Mouse (Mus musculus) bone marrow, adult 2 months (tissue): ENCODE measurements at regions not wholly inside any gene's neighbourhood (a gene's known extent, or its start where the extent isn't known, plus 50 kb on each side); places are given as distances from the start of the nearest gene placed in this dataset.

Experiments used
- CTCF ChIP-seq: fragments of 200-500 bp; IDR thresholded peaks from 2 replicates; pipeline ENCODE4 v1.5.1; 2011; ENCODE audit warnings: low read length, control low read depth; ENCODE audit not compliant: control insufficient read depth, insufficient read depth
- POLR2A ChIP-seq: fragments of 200-500 bp; IDR thresholded peaks from 2 replicates; pipeline ENCODE4 v1.6.1; 2011; ENCODE audit warnings: low read depth, mild to moderate bottlenecking, control low read depth, low read length, borderline replicate concordance; ENCODE audit not compliant: control insufficient read depth

DNA sequence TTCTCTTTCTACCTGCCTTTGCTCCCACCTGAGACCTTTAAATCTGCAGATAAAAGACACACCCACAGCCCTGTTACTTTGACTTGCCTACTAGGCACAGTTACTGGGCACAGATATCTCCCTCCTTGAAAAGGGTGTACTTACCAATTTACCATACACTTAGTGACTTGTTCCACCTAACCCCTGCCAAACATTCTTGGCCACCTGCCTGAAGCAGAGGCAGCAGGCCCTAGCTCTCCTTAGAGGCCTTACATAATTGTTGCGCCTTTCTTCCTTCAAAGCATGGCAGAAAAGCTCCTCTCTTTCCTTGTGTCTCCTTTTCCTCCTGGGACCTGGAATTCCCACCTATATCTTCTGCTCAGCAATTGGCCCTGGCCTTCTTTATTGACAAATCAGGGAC, 80.4 kb upstream of the Tent5a start:
- TF ChIP-seq POLR2A, result no peak
- TF ChIP-seq CTCF, result no peak
